Mouse (Mus musculus): ENCODE measurements around the gene Mpdu1. TPM values are rescaled to one million over a fixed set of nuclear protein-coding genes. Genes with fewer than 3 reads are reported as not detected.
"Not testable (repeated sequence)": the region's sequence is repeated elsewhere in the genome, so short reads cannot be mapped to it uniquely, and the experiment has no call there.

The Mpdu1 gene
- polyA plus RNA-seq, 1 experiment from 2014 or later, result 82.6 TPM

DNA sequence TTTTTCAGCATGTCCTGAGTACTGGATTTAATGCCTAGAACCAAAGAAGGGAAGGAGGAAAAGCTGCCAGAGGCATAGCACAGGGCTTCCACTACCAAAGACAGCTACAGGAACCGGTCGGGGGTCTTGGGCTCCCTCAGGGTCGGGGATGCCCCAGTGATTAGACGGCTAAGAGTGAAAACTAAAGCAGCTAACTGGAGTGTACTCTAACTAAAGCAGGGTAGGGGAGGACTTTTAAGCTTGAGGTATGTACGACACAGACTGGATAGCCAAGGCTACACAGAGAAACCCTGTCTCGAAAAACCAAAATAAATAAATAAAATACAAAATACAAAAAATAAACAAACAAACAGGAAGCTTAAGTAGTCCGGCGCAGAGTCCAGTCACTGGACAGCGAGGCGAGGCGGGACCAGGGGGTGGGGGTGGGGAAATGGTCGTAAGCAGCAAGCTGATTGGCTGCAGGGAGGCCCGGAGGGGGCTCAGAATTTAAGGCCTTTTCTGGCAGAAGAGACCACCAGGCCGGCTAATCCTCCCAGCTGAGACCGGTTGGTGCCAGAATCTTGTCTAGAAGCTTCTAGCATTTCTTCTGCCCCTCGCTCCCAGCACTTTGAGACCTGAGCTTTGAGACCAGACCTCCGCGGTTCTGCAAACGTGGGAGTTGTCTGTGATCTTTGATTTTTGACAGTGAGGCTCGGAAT is 40.7 kb downstream of the Mpdu1 start, which contains the start of gene Sat2:
Sat2 (plus strand) TSS at position 454 of the 698 bp plus-strand sequence.
- peak within 1 kb of the TSS; percentile 82 for H3K9ac ChIP-seq (ENCODE audit: low read depth, low read length)
- no peaks in the 10 kb centered on the region for H3K36me3 ChIP-seq (ENCODE audit: insufficient read depth, low read length)
- H3K4me1 ChIP-seq (replicated peaks; ENCODE audit: insufficient read depth, low read length), result peaks cover 8% of the 10 kb centered on the region; the same call in 1 of the 2 replicates
- peak within 1 kb of the TSS; percentile 83 for H3K27ac ChIP-seq
- DNase-seq (ENCODE audit: low spot score) (peak; percentile 90), ATAC-seq (replicated peaks; ENCODE audit: low FRiP score, low read depth) (peak; percentile 83)
- H3K9me3 ChIP-seq (replicated peaks; ENCODE audit: low read length), result no peaks in the 10 kb centered on the region
- H3K27me3 ChIP-seq (ENCODE audit: insufficient read depth, low read length), result no peaks in the 10 kb centered on the region
- under 1% methylated on average over 20 of the region's 20 CpGs for WGBS
- H3K4me2 ChIP-seq (ENCODE audit: low read length), result peak within 1 kb of the TSS; percentile 84
- peak within 1 kb of the TSS; percentile 69 for H3K4me3 ChIP-seq (replicated peaks; ENCODE audit: low read depth, low read length)
- no peak for TF ChIP-seq CTCF (IDR thresholded peaks at IDR 0.05; ENCODE audit: low read depth)

- H3K36me3 ChIP-seq (ENCODE audit: insufficient read depth, low read length), result no peaks in the 10 kb centered on the region
- 73% methylated on average over 7 of the region's 7 CpGs for WGBS
- H3K9me3 ChIP-seq (replicated peaks; ENCODE audit: low read length), result no peaks in the 10 kb centered on the region
- H3K27ac ChIP-seq, result no peak overlapping the region
- no peak overlapping the region for H3K4me3 ChIP-seq (replicated peaks; ENCODE audit: low read depth, low read length)
- no peak overlapping the region for H3K9ac ChIP-seq (ENCODE audit: low read depth, low read length)
- H3K4me1 ChIP-seq (replicated peaks; ENCODE audit: insufficient read depth, low read length), result peaks cover 8% of the 10 kb centered on the region; the same call in 1 of the 2 replicates
- TF ChIP-seq CTCF (IDR thresholded peaks at IDR 0.05; ENCODE audit: low read depth), result no peak
- no peak overlapping the region for H3K4me2 ChIP-seq (ENCODE audit: low read length)
- no peaks in the 10 kb centered on the region for H3K27me3 ChIP-seq (ENCODE audit: insufficient read depth, low read length)
- ATAC-seq (replicated peaks; ENCODE audit: low FRiP score, low read depth) (no peak), DNase-seq (ENCODE audit: low spot score) (no peak)
These were observed 41.9 kb downstream of the Mpdu1 start for GRCm38 (mm10) chr11:69620394-69621081.

DNA sequence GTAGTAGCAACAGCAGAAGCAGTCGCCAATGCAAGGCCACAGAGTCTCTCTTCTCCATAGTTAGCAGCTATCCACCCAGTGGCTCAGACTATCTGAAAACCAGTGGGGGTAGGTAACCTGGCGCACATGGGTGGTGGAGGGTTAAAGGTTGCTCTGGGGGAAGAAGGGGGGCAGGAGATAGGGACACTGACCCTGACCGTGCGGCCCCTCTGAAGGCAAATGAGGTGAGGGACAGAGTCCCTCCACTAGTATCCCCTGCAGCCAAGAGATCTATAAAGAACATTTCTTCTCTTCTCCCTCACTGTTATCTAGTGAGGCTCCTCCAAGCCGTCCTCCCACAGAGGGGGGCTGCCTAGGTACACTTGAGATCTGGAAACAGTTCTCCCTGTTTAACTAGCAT is 44.6 kb downstream of the Mpdu1 start, which contains the start of gene Shbg:
Shbg (minus strand) TSS at position 101 of the 400 bp plus-strand sequence.
- no peak for ATAC-seq (replicated peaks; ENCODE audit: low FRiP score, low read depth)
- no peaks in the 10 kb centered on the region for H3K27me3 ChIP-seq (ENCODE audit: insufficient read depth, low read length)
- TF ChIP-seq CTCF (IDR thresholded peaks at IDR 0.05; ENCODE audit: low read depth), result no peak
- WGBS, result 51% methylated on average over 5 of the region's 5 CpGs
- H3K36me3 ChIP-seq (ENCODE audit: insufficient read depth, low read length), result no peaks in the 10 kb centered on the region
- peaks cover 14% of the 10 kb centered on the region; the same call in 1 of the 2 replicates for H3K4me1 ChIP-seq (replicated peaks; ENCODE audit: insufficient read depth, low read length)
- no peak within 1 kb of the TSS for H3K27ac ChIP-seq
- no peak within 1 kb of the TSS for H3K4me3 ChIP-seq (replicated peaks; ENCODE audit: low read depth, low read length)
- H3K9me3 ChIP-seq (replicated peaks; ENCODE audit: low read length), result no peaks in the 10 kb centered on the region
- no peak for DNase-seq (ENCODE audit: low spot score)
- H3K9ac ChIP-seq (ENCODE audit: low read depth, low read length), result no peak within 1 kb of the TSS
- no peak within 1 kb of the TSS for H3K4me2 ChIP-seq (ENCODE audit: low read length)

- no peak for DNase-seq (ENCODE audit: low spot score)
- no peaks in the 10 kb centered on the region for H3K27me3 ChIP-seq (ENCODE audit: insufficient read depth, low read length)
- H3K4me3 ChIP-seq (replicated peaks; ENCODE audit: low read depth, low read length), result no peak overlapping the region
- 30% methylated on average over 10 of the region's 10 CpGs for WGBS
- H3K9me3 ChIP-seq (replicated peaks; ENCODE audit: low read length), result no peaks in the 10 kb centered on the region
- no peak overlapping the region for H3K4me2 ChIP-seq (ENCODE audit: low read length)
- peaks cover 8% of the 10 kb centered on the region; the same call in 1 of the 2 replicates for H3K4me1 ChIP-seq (replicated peaks; ENCODE audit: insufficient read depth, low read length)
- TF ChIP-seq CTCF (IDR thresholded peaks at IDR 0.05; ENCODE audit: low read depth), result no peak
- H3K36me3 ChIP-seq (ENCODE audit: insufficient read depth, low read length), result no peaks in the 10 kb centered on the region
- H3K27ac ChIP-seq, result no peak overlapping the region
- H3K9ac ChIP-seq (ENCODE audit: low read depth, low read length), result no peak overlapping the region
- no peak for ATAC-seq (replicated peaks; ENCODE audit: low FRiP score, low read depth)
These were observed 45.7 kb downstream of the Mpdu1 start for GRCm38 (mm10) chr11:69616781-69617180.

DNA sequence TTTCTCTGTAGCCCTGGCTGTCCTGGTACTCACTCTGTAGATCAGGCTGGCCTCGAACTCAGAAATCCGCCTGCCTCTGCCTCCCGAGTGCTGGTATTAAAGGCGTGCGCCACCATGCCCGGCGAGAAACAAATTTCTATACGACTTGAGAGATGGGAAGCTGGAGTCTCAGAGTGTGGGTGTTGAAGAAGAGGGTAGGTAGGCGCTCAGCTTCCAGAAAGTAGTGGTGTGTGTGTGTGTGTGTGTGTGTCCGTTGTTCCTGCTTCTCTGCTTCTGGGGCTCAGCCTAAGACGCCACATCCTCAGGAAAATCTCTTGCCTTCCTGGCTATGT is 48.2 kb downstream of the Mpdu1 start:
- H3K9me3 ChIP-seq (replicated peaks; ENCODE audit: low read length); DNase-seq (ENCODE audit: low spot score); H3K4me1 ChIP-seq (replicated peaks; ENCODE audit: insufficient read depth, low read length); H3K27me3 ChIP-seq (ENCODE audit: insufficient read depth, low read length); ATAC-seq (replicated peaks; ENCODE audit: low FRiP score, low read depth); H3K4me3 ChIP-seq (replicated peaks; ENCODE audit: low read depth, low read length); H3K36me3 ChIP-seq (ENCODE audit: insufficient read depth, low read length); H3K9ac ChIP-seq (ENCODE audit: low read depth, low read length); H3K27ac ChIP-seq: not testable (repeated sequence)
- WGBS, result 55% methylated on average over 11 of the region's 11 CpGs
- H3K4me2 ChIP-seq (ENCODE audit: low read length), result peak overlapping the region; percentile 27; the same call in 1 of the 2 replicates

DNA sequence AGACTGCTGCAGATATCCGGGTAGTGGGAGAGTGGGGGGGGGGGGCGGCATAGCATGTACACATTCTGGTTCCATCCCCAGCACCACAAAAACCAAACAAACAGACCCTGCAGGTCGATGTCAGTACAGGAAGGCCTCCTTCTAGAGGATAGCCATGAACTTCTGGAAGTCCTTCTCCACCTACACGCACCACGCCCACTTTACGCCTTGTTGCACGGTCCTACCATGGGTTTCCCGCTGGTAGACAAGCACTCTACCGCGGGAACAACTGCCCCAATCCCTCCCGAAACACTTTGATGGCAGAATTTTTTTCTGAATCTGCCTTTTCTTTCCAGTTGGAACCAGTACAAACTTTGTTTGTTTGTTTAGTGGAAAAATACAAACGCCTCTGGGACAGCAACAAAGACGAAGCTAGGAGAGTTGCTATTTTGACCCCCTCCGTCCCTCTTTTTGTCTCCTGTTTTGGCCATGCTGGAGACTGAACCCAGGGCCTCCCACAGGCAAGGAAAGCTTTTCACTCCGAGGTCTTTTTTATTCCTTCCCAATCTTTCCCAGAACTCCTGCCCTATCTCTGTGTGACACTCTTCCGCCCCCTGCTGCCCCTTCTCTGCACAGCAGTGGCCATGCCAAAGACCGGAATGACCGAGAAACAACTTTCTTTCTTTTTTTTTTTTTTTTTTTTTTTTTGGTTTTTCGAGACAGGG is 48.7 kb downstream of the Mpdu1 start:
- Histone ChIP-seq H3K9me3 (replicated peaks; ENCODE audit: low read length) (no peaks in the 10 kb centered on the region), H3K4me3 (replicated peaks; ENCODE audit: low read depth, low read length) (no peak overlapping the region; the same call in 1 of the 2 replicates), H3K27ac (0 out of 2 replicates have a peak overlapping the region, but pooled peaks have one; percentile 28), H3K36me3 (ENCODE audit: insufficient read depth, low read length) (no peaks in the 10 kb centered on the region), H3K9ac (ENCODE audit: low read depth, low read length) (peak overlapping the region; percentile 9; the same call in 1 of the 2 replicates), H3K4me2 (ENCODE audit: low read length) (peak overlapping the region; percentile 27; the same call in 1 of the 2 replicates), H3K27me3 (ENCODE audit: insufficient read depth, low read length) (no peaks in the 10 kb centered on the region), H3K4me1 (replicated peaks; ENCODE audit: insufficient read depth, low read length) (peaks cover 5% of the 10 kb centered on the region; the same call in 1 of the 2 replicates)
- WGBS, result 10% methylated on average over 18 of the region's 19 CpGs
- peak; percentile 95 for DNase-seq (ENCODE audit: low spot score)
- TF ChIP-seq CTCF (IDR thresholded peaks at IDR 0.05; ENCODE audit: low read depth), result peak; percentile 94
- no peak for ATAC-seq (replicated peaks; ENCODE audit: low FRiP score, low read depth)

Data from kidney, postnatal 0 days (tissue).